Mouse (Mus musculus) G1E (cell line): ENCODE measurements around the gene Oscar.

Experiments used
- CTCF ChIP-seq: IDR thresholded peaks from 2 replicates; pipeline ENCODE4 v1.5.1; 2012; ENCODE audit warnings: low read depth, low read length, inconsistent platforms, mixed read lengths
- GATA1 ChIP-seq: IDR thresholded peaks from 2 replicates; pipeline ENCODE4 v1.6.1; 2012; ENCODE audit warnings: borderline replicate concordance, low read length, inconsistent platforms, mixed read lengths
- GATA2 ChIP-seq: IDR thresholded peaks from 2 replicates; pipeline ENCODE4 v1.6.1; 2012; ENCODE audit warnings: low read depth, low read length, inconsistent platforms, borderline replicate concordance
- POLR2AphosphoS5 ChIP-seq: IDR thresholded peaks from 2 replicates; pipeline ENCODE4 v1.6.1; 2012; ENCODE audit warnings: low read depth, low read length, inconsistent platforms; ENCODE audit not compliant: insufficient replicate concordance
- TAL1 ChIP-seq: conservative IDR thresholded peaks from 2 replicates; pipeline ENCODE4 v1.6.1; 2012; ENCODE audit warnings: low read depth, low read length, inconsistent platforms, mixed read lengths

DNA sequence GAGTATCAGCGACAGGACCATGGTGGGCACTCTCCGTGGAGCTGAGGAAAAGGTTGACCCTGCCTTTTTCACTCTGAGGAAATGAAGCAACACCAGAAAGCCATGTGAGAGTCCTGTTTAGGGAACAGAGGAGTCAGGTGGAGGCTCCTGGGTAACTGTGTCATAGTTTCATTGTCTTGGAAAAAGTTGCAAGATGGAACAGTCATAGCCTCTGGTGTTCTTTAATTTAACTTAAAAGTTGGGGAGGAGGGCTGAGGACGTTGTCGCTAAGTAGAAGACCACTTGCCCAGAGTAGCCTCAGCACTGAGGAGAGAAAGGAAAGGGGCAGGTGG lies at the start of gene Oscar:
- TF ChIP-seq CTCF (no peak), GATA1 (no peak), TAL1 (no peak), POLR2AphosphoS5 (no peak), GATA2 (no peak)
